Mouse (Mus musculus) megakaryocyte-erythroid progenitor cell, adult 5-6 weeks (primary cell): ENCODE measurements around the gene Slc24a2. TPM values are rescaled to one million over a fixed set of nuclear protein-coding genes. Genes with fewer than 3 reads are reported as not detected.

ENCODE experiments used
- ATAC-seq: replicated peaks from 2 replicates; pipeline ENCODE4 v1.8.0; 2016; ENCODE audit warnings: mild to moderate bottlenecking, inconsistent platforms; ENCODE audit not compliant: severe bottlenecking, poor library complexity, low FRiP score, low TSS enrichment
- total RNA-seq, 2 experiments: library from RNA; stranded (forward) in 1 of 2; stranded (reverse) in 1 of 2; fragments of 200-1000, 215-1000 nt in 1 of 2; fragments of >200 nt in 1 of 2; fragmentation: Nextera tagmentation in 1 of 2; gene quantifications; 2 replicates each; pipeline ENCODE4 v1.2.3; 2014 to 2017

The Slc24a2 gene
- total RNA-seq, 2 experiments from 2014 or later = not detected

GRCm38 (mm10) chr4:87132525-87132924 lies 97.8 kb downstream of the Slc24a2 start:
- ATAC-seq = no peak

DNA sequence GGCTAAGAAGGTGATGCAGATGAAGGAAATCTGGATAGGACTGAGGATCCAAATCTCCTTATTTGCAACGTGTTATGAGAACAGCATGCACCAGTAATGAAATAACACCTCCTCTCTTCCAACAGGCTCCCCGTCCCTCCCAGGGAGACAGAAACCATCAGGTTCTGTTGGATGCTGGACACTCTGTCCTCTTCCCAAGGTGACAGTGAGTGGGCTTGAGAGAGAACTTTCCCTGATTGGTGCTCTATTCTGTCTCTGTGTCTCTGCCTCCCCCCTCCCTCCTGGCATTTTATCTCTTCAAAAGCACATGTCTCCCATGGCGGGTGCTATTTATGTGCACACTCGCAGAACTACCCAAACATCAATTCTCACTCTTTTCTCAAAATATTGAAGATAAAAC lies 103.5 kb downstream of the Slc24a2 start:
- ATAC-seq = no peak

DNA sequence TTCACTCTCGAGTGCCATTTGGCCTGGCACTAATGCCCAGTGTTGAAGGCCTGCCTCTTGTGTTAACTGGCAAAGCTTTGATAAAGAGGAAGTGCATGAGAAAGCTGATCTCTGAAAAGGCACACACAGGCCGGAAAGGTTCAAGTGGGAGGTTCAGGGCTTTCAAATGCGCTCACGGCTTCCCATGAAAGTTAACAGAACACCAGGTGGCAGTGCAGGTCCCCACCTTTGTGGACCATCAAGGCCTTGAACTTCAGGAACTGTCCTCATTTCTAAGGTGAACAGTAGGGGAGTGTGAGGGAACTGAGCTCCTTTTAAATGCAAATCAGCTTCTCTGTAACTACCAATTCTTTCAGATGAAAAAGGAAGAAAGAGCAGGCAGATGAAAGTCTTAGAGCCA lies 110.5 kb downstream of the Slc24a2 start:
- no peak for ATAC-seq

GRCm38 (mm10) chr4:87115726-87116125 lies 114.6 kb downstream of the Slc24a2 start:
- no peak for ATAC-seq

DNA sequence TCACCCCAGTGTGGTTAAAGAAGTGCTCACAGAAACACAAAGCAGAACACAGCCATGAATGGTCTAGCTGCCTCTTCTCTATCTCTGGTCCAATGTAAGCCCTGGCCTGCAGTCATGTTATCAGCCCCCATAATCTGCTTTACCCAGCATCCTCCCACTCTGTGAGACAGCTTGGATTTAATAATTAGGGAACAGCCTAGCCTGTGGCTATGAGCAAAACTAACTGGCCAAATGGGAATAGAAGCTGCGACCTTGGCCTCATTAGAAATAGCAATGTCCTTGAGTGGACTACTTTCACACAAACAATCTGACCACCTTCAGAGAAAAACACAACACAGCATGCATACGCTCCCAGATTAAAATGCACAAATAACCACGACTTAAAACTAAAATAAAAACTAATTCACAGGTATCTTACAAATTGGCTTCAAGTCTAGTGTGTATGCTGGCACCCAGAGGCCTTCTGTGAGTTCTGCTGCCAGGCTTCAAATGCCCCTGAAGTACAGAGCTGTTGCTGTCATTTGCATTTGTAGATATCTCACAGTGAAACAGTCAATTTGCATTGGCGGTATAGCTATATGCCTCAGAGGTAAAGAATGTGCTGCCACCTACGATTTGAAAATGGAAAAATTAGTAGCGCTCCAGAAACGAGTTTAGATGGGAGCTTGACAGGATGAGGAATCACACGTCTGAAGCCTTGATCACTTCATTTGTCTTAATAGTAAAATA lies 120.8 kb downstream of the Slc24a2 start:
- ATAC-seq = no peak

DNA sequence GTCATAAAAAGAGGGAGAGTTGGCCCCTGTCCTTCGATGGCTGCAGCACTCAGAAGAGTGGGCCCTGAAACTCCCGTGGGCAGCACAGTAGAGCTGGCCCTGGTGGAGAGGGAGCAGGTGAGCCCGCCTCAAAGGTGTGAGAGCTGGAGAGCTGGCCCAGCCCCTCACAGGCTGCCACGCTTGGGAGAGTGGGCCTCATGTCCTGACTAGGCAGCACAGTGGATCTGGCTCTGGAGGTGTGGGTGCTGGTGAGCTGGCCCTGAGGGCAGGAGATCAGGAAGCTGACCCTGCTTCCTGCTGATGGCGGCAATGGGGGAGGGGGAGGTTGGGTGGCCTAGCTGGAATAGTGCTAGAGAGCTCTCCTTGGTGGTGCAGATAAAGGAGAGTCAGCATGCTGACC lies 129.3 kb downstream of the Slc24a2 start:
- no peak for ATAC-seq

DNA sequence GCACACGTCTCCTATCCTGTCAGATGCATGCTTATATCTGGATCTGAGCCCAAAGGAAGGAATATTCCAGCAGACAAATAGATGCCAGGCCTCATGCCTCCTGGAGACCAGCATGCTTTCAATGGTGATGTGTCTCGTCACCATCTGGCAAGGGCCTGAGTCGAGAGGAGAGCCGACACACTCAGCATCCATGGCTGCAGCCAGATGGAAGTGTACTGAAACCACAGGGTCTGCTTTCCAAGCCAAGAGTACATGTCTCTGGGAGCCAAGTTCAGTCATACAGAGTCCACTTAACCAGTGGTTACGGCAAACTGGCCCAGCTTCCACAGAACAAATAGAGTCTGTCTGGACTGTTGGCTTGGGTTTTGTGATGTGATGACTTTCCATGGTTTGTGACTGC lies 134.1 kb downstream of the Slc24a2 start:
- ATAC-seq = no peak

DNA sequence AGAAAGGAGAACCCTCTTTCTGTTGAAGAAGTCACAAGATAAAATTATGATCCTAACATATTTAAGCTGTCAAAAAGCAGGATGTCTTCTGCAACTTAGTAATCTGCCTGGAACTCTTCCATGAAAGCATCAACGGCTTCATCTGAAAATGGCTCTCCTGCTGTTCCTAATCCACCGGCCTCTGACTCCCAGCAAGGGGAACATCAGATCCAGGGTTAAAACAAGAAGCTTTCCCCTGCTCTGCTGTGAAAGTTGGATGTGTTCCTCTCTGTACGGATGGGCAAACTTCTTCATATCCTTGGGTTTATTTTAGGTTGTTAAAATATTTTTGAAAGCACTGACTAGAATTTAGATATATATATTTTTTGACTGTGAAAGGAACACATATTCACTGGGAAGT lies 136.7 kb downstream of the Slc24a2 start:
- no peak for ATAC-seq

DNA sequence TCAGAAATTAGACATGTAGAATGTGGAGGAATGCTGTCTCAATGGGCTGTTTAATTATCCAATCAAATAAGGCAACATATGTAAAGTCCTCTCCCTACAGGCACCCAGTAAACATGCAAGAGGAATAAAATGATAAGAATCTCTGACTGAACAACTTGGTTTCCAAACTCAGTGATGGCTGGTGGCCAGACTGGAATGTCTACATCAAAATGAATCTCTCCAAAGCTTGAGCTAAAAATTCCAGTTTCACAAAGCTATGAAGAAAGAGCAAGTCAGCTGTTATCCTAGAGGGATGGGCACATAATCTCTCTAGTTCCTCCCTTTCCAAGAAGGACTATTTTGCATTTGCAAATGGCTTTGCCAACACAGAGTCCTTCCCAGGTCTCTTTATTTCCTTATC lies 139.4 kb downstream of the Slc24a2 start:
- no peak for ATAC-seq

GRCm38 (mm10) chr4:87088713-87089112 lies 141.6 kb downstream of the Slc24a2 start:
- ATAC-seq = no peak

DNA sequence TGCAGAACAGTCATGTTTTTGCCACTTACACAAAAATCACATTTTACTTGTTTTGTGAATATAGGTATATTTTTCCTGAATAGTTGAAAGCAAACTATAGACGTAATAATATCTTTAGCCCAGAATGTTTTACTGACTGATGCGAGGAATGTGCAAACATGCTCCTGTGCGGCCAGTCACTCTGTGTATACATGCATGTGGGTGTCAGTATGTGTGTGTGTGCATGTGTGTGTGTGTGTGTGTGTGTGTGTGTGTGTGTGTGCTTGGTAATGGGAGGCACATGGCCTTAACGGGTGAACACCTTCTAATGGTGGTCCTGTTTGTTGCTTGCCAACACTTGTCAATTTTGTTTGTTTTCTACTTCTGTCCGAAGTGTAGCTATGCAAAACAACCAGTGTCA lies 142.7 kb downstream of the Slc24a2 start:
- no peak for ATAC-seq

- ATAC-seq = no peak
These were observed 143.2 kb downstream of the Slc24a2 start for GRCm38 (mm10) chr4:87086933-87087577.

DNA sequence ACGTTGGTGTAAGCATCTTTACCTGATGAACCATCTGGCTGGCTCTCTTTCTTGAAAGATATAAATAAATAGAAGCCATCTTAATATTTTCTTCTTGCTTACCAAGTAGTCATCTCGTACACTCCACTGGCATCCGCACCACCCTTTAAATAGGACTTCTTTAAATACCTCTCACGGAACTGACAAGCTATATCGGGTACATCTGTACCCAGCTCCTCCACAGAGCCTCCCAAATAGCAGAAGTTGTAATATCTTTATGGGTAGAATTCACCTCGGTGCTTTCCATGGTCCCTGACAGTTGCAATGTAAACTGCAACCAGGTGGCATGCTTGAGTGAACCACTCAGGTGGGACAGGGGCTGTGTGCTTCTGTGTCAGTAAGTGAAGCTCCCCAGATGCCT lies 149.0 kb downstream of the Slc24a2 start:
- ATAC-seq = no peak

GRCm38 (mm10) chr4:87079305-87079704 lies 151.0 kb downstream of the Slc24a2 start:
- no peak for ATAC-seq

DNA sequence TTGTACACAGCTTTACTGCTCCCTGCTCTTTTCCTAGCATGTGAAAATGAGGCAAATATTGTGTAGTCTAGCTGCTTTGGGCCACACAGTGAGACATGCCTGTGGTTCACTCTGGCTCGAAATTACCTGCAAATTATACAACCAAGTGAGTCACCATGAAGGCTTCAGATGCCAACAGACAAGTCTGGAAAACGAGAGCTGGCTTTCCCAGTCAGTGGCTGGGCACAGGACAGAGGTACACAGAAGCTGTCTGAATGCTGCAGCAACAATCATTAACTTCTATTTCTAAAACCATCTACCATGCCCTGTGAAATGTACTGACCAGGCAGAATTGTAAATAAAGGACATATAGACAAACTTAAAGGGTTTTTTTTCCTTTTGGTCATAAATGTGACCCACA lies 151.6 kb downstream of the Slc24a2 start:
- no peak for ATAC-seq

DNA sequence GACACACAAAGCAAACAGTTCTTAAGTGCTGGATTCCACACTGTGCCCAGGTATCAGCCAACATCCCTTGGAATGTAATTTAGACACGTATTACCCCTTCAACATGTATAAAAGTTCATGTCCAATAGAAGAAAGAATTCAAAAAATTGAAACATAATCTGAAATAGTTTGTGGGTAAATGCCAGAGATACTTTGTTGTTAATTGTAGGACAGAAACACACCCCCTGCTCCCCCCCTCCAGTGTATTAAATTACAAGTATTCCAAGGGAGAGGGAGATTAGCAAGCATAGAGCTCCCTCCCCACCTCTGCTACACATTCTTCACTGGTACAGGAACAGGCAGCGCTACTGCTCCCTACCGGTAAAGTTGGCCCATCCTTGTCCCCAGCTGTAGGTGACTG lies 154.5 kb downstream of the Slc24a2 start:
- ATAC-seq = no peak

GRCm38 (mm10) chr4:87068121-87068520 lies 162.2 kb downstream of the Slc24a2 start:
- ATAC-seq = no peak

DNA sequence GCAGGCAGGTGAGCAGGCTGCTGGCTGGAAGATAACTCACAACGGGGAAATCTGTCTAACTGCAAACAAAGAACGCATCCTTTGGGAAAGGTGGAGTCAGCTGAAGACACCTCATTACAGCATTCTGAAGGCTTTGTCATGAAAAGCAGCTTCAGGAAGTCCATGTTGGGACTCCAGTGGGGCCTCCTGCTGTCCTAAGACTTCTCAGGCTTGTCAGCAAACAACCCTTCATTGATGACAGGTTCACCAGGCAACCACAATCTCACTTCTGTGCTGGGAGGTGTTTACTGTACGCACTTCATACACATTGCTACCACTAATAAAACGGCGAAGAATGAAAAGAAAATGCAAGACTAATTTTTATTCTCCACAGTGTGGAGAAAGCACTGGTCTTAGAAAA lies 165.1 kb downstream of the Slc24a2 start:
- ATAC-seq = no peak

DNA sequence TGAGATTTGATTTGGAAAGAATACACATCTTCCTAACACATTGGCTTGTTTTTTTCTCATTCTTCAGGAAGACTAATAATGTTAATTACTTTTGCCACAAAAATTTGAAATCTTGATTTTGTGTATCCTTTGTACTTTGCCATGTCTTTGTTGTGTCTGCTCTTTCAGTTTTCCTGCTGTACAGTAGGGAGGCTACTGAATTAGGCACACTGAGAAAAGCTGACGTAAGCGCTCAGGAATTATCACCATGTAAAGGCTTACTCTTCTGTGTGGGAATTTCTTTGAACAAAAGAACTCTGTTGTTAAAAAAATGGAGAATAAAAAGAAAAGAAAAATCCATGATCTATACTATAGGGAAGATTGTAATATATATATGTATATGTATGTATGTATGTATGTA lies 165.7 kb downstream of the Slc24a2 start:
- ATAC-seq = no peak

- ATAC-seq = no peak
These were observed 167.5 kb downstream of the Slc24a2 start for GRCm38 (mm10) chr4:87062771-87063253.

- ATAC-seq = no peak
These were observed 168.6 kb downstream of the Slc24a2 start for GRCm38 (mm10) chr4:87061696-87062095.
